Mouse (Mus musculus) granulocyte monocyte progenitor cell, adult 5-6 weeks (primary cell): Measurements from ENCODE around the gene Tbc1d2. TPM values are rescaled to one million over a fixed set of nuclear protein-coding genes. Genes with fewer than 3 reads are reported as not detected.

Source experiments
- ATAC-seq: replicated peaks from 2 replicates; pipeline ENCODE4 v1.8.0; 2016; ENCODE audit warnings: mild to moderate bottlenecking, moderate TSS enrichment, inconsistent platforms; ENCODE audit not compliant: poor library complexity, severe bottlenecking
- total RNA-seq, 2 experiments: library from RNA; stranded (forward) in 1 of 2; stranded (reverse) in 1 of 2; fragments of 200-712, 200-1000 nt in 1 of 2; fragments of >200 nt in 1 of 2; fragmentation: Nextera tagmentation in 1 of 2; gene quantifications; 2 replicates each; pipeline ENCODE4 v1.2.3; 2014 to 2017

The Tbc1d2 gene
- total RNA-seq, 2 experiments from 2014 or later: 5.4 to 6.8 TPM

GRCm38 (mm10) chr4:46560069-46560705 lies 89.8 kb downstream of the Tbc1d2 start:
- no peak for ATAC-seq

- ATAC-seq: peak; percentile 51
Measured at GRCm38 (mm10) chr4:46558672-46559667, 91.0 kb downstream of the Tbc1d2 start.

- no peak for ATAC-seq
Measured at GRCm38 (mm10) chr4:46556933-46557332, 93.1 kb downstream of the Tbc1d2 start.

- peak; percentile 72 for ATAC-seq
Measured at GRCm38 (mm10) chr4:46555762-46556161, 94.2 kb downstream of the Tbc1d2 start.

Other genes with a start within 250 kb of the Tbc1d2 start
- gene Hemgn, start 236.7 kb downstream of the Tbc1d2 start, total RNA-seq (2014; fragmentation: Nextera tagmentation): 0.45 and 1.2 TPM in 2 replicates
- gene Hemgn, start 236.7 kb downstream of the Tbc1d2 start, total RNA-seq (2017): 2.2 and 3.0 TPM in 2 replicates
- 672 and 724 TPM in 2 replicates for gene Anp32b, start 199.3 kb downstream of the Tbc1d2 start, total RNA-seq (2014; fragmentation: Nextera tagmentation)
- 142 and 159 TPM in 2 replicates for gene Anp32b, start 199.3 kb downstream of the Tbc1d2 start, total RNA-seq (2017)
- gene Nans, start 161.0 kb downstream of the Tbc1d2 start, total RNA-seq (2014; fragmentation: Nextera tagmentation): 77.2 and 94.3 TPM in 2 replicates
- 86.2 and 97.0 TPM in 2 replicates for gene Nans, start 161.0 kb downstream of the Tbc1d2 start, total RNA-seq (2017)
- 21.1 and 34.2 TPM in 2 replicates for gene Trim14, start 114.1 kb downstream of the Tbc1d2 start, total RNA-seq (2014; fragmentation: Nextera tagmentation)
- 15.6 and 16.3 TPM in 2 replicates for gene Trim14, start 114.1 kb downstream of the Tbc1d2 start, total RNA-seq (2017)
- gene Coro2a, start 48.0 kb downstream of the Tbc1d2 start, total RNA-seq (2014; fragmentation: Nextera tagmentation): 73.0 and 78.4 TPM in 2 replicates
- gene Coro2a, start 48.0 kb downstream of the Tbc1d2 start, total RNA-seq (2017): 22.0 and 28.4 TPM in 2 replicates